Mouse (Mus musculus) thymus, postnatal 4 days (tissue): ENCODE results near the gene Nek11.

ENCODE experiments used
- DNase-seq: peaks from one replicate; pipeline ENCODE4 v3.0.0; 2021

Nek11 gene

GRCm38 (mm10) chr9:105395218-105395627 is at the start of gene Nek11, which contains the start of gene Aste1:
Gene Nek11, minus strand, starts transcription at chr9:105395524.
Gene Aste1, plus strand, starts transcription at chr9:105395392.
- peak; percentile 96 for DNase-seq

- no peak for DNase-seq
Observed at GRCm38 (mm10) chr9:105408549-105408948, 13.2 kb upstream of the Nek11 start.

GRCm38 (mm10) chr9:105394720-105395119 is 604 bp downstream of the Nek11 start:
- DNase-seq = no peak

- no peak for DNase-seq
Observed at GRCm38 (mm10) chr9:105390616-105391015, 4.7 kb downstream of the Nek11 start.

GRCm38 (mm10) chr9:105389289-105389688 is 6.0 kb downstream of the Nek11 start:
- peak; percentile 85 for DNase-seq

GRCm38 (mm10) chr9:105387403-105387802 is 7.9 kb downstream of the Nek11 start:
- no peak for DNase-seq

- no peak for DNase-seq
Observed at GRCm38 (mm10) chr9:105379533-105380145, 15.7 kb downstream of the Nek11 start.

GRCm38 (mm10) chr9:105377622-105378021 is 17.7 kb downstream of the Nek11 start:
- no peak for DNase-seq

- no peak for DNase-seq
Observed at GRCm38 (mm10) chr9:105376954-105377530, 18.3 kb downstream of the Nek11 start.

- DNase-seq = no peak
Observed at GRCm38 (mm10) chr9:105376411-105376810, 18.9 kb downstream of the Nek11 start.

- DNase-seq = no peak
Observed at GRCm38 (mm10) chr9:105374361-105374760, 21.0 kb downstream of the Nek11 start.

GRCm38 (mm10) chr9:105368605-105369004 is 26.7 kb downstream of the Nek11 start:
- DNase-seq = no peak

- no peak for DNase-seq
Observed at GRCm38 (mm10) chr9:105366199-105366598, 29.1 kb downstream of the Nek11 start.

- DNase-seq = no peak
Observed at GRCm38 (mm10) chr9:105363520-105364231, 31.6 kb downstream of the Nek11 start.

GRCm38 (mm10) chr9:105362181-105362580 is 33.1 kb downstream of the Nek11 start:
- DNase-seq = no peak

- DNase-seq = no peak
Observed at GRCm38 (mm10) chr9:105349034-105349433, 46.3 kb downstream of the Nek11 start.

- no peak for DNase-seq
Observed at GRCm38 (mm10) chr9:105348242-105349031, 46.9 kb downstream of the Nek11 start.

- no peak for DNase-seq
Observed at GRCm38 (mm10) chr9:105342994-105343656, 52.2 kb downstream of the Nek11 start.

- no peak for DNase-seq
Observed at GRCm38 (mm10) chr9:105342565-105342964, 52.8 kb downstream of the Nek11 start.

GRCm38 (mm10) chr9:105332436-105333016 is 62.8 kb downstream of the Nek11 start:
- no peak for DNase-seq

GRCm38 (mm10) chr9:105321856-105322255 is 73.5 kb downstream of the Nek11 start:
- no peak for DNase-seq

- no peak for DNase-seq
Observed at GRCm38 (mm10) chr9:105313250-105313649, 82.1 kb downstream of the Nek11 start.
